Mouse (Mus musculus): ENCODE data around the gene Cnot10.

Cnot10 gene

GRCm38 (mm10) chr9:114543882-114544753 lies 95.9 kb downstream of the Cnot10 start:
- DNase-seq, result no peak

- DNase-seq, result no peak
Measured at GRCm38 (mm10) chr9:114541279-114541741, 98.7 kb downstream of the Cnot10 start.

DNA sequence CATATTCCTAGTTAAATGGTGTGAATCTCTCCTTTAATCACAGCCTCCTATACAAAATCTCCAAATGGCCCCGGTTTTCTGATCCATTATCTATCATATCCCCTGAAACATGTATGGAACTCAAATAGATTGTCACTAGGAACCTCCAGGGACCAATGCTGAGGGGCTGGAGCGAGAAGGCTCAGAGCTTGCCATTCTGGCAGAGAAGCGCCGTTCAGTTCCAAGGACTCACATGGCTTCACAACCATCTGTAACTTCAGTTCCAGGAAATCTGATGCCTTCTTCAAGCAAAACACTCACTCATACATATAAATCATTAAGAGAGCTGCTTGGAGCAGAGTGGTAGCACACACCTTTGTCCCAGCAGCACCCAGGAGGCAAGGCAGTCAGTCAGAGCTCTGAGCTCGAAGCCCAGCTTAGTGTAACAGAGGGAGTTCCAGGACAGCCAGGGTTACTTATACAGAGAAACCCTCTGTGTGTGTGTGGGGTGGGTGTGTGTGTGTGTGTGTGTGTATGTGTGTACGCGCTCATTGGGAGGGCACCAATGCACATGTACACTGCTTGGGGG lies 100.9 kb downstream of the Cnot10 start:
- no peak for DNase-seq

DNA sequence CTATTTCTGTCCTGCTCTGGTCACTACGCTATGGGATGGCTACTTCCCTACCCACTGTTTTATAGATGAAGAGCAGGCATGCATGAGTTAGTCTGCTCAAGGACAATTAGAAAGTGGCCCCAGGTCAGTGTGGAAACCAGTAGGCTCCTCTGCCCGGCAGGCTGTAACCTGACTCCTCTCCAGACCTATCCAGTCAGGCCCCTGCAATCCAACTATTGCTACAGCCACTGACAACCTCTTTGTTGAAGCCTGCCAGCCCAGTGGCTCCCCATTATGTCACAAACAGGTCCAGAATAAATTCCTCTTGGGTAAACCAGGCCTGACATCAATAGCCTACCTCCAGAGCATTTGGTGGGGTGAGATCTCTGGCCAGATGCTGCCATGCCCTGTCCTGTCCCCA lies 103.4 kb downstream of the Cnot10 start:
- DNase-seq, result peak in 1 of 2 experiments; percentile 15
